Mouse (Mus musculus): ENCODE results near the gene Mdm2. TPM values are rescaled to one million over a fixed set of nuclear protein-coding genes. Genes with fewer than 3 reads are reported as not detected.

Mdm2 gene
- polyA plus RNA-seq, 1 experiment from 2014 or later: 56.0 TPM

GRCm38 (mm10) chr10:117652378-117652774 is 58.2 kb downstream of the Mdm2 start:
- WGBS: 78% methylated on average over 4 of the region's 4 CpGs
- Histone ChIP-seq H3K9me3 (ENCODE audit: control insufficient read depth, low read length) (no peaks in the 10 kb centered on the region), H3K27me3 (replicated peaks; ENCODE audit: control insufficient read depth, insufficient read depth, low read length) (no peaks in the 10 kb centered on the region), H3K9ac (ENCODE audit: low read depth, low read length) (no peak overlapping the region), H3K4me3 (ENCODE audit: low read depth, low read length) (no peak overlapping the region), H3K4me2 (no peak overlapping the region), H3K27ac (ENCODE audit: low read depth, low read length) (no peak overlapping the region), H3K36me3 (ENCODE audit: control insufficient read depth, insufficient read depth, low read length) (no peaks in the 10 kb centered on the region), H3K4me1 (replicated peaks; ENCODE audit: control insufficient read depth, insufficient read depth, low read length) (no peaks in the 10 kb centered on the region)
- DNase-seq (ENCODE audit: low spot score) (no peak), ATAC-seq (replicated peaks; ENCODE audit: low FRiP score) (no peak)

DNA sequence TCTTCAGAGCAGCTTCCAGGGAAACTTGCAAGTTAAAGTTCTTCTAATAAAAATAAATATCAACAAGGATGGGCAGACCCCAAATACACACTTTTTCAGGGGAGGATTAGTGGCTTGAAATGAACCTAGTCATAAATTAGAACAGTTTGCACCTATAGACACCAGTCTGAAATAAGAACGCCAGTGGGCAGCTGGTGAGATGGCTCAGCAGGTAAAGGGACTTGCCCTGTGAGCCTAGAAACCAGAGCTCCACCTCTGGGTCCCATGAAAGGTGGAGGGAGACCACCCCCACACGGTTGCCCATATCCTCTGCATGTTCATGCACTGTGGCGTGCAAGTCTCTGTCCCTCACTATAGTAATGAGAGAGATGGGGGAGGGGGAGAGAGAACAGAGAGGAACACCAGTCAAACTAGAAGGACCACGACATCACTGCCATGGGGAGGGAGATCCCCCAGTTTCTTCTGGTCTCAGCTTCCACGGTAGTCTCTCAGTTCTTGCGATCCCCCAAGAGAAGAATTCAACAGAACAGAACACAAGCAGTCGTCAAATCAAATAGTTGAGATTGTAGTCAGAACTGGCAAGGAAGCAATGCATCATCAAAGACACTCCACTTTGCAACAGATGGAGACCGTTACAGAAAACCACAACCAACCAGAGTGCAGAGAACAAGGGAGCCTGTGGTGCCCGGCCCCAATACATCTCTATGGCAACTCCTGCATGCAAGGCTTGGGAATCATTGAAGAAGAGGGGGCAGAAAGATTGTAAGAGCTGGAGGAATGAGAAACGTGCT is 58.8 kb downstream of the Mdm2 start:
- 70% methylated on average over 10 of the region's 10 CpGs for WGBS
- no peak overlapping the region for H3K4me3 ChIP-seq (ENCODE audit: low read depth, low read length)
- H3K9ac ChIP-seq (ENCODE audit: low read depth, low read length): no peak overlapping the region
- ATAC-seq (replicated peaks; ENCODE audit: low FRiP score) (no peak), DNase-seq (ENCODE audit: low spot score) (no peak)
- no peaks in the 10 kb centered on the region for H3K9me3 ChIP-seq (ENCODE audit: control insufficient read depth, low read length)
- no peaks in the 10 kb centered on the region for H3K27me3 ChIP-seq (replicated peaks; ENCODE audit: control insufficient read depth, insufficient read depth, low read length)
- no peak overlapping the region for H3K27ac ChIP-seq (ENCODE audit: low read depth, low read length)
- no peaks in the 10 kb centered on the region for H3K4me1 ChIP-seq (replicated peaks; ENCODE audit: control insufficient read depth, insufficient read depth, low read length)
- H3K4me2 ChIP-seq: no peak overlapping the region
- no peaks in the 10 kb centered on the region for H3K36me3 ChIP-seq (ENCODE audit: control insufficient read depth, insufficient read depth, low read length)

GRCm38 (mm10) chr10:117650725-117651124 is 59.8 kb downstream of the Mdm2 start:
- WGBS: 84% methylated on average over 7 of the region's 7 CpGs
- Histone ChIP-seq H3K27me3 (replicated peaks; ENCODE audit: control insufficient read depth, insufficient read depth, low read length) (no peaks in the 10 kb centered on the region), H3K36me3 (ENCODE audit: control insufficient read depth, insufficient read depth, low read length) (no peaks in the 10 kb centered on the region), H3K4me3 (ENCODE audit: low read depth, low read length) (no peak overlapping the region), H3K27ac (ENCODE audit: low read depth, low read length) (no peak overlapping the region), H3K4me1 (replicated peaks; ENCODE audit: control insufficient read depth, insufficient read depth, low read length) (no peaks in the 10 kb centered on the region), H3K9ac (ENCODE audit: low read depth, low read length) (no peak overlapping the region), H3K4me2 (no peak overlapping the region), H3K9me3 (ENCODE audit: control insufficient read depth, low read length) (no peaks in the 10 kb centered on the region)
- ATAC-seq (replicated peaks; ENCODE audit: low FRiP score) (no peak), DNase-seq (ENCODE audit: low spot score) (no peak)

DNA sequence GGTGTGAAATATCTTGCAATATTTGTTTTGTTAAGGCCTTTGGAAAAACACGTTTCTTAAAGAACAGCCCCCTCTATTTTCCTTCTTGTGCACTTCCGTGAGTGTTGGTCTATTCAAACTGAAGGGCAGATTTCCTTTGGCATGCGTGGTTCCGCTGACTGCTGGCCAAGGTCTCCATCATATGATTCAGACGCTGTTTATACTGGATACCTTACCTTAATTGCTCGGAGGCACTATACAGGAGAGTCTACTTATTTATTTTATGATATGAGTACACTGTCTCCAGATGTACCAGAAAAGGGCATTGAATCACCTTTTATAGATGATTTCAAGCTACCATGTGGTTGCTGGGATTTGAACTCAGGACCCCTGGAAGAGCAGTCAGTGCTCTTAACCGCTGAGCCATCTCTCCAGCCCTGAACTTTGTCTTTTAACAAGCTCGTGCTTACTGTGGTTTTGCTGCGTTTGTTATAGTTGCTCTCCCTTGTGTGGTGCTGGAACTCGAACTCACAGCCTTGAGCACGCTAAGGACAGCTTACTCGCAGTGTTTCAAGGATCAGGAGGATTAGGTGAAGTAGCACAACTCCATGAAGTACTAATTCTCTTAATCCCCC is 60.4 kb downstream of the Mdm2 start:
- Histone ChIP-seq H3K4me1 (replicated peaks; ENCODE audit: control insufficient read depth, insufficient read depth, low read length) (no peaks in the 10 kb centered on the region), H3K4me2 (no peak overlapping the region), H3K9me3 (ENCODE audit: control insufficient read depth, low read length) (no peaks in the 10 kb centered on the region), H3K9ac (ENCODE audit: low read depth, low read length) (no peak overlapping the region), H3K27me3 (replicated peaks; ENCODE audit: control insufficient read depth, insufficient read depth, low read length) (no peaks in the 10 kb centered on the region), H3K4me3 (ENCODE audit: low read depth, low read length) (no peak overlapping the region), H3K27ac (ENCODE audit: low read depth, low read length) (no peak overlapping the region), H3K36me3 (ENCODE audit: control insufficient read depth, insufficient read depth, low read length) (no peaks in the 10 kb centered on the region)
- ATAC-seq (replicated peaks; ENCODE audit: low FRiP score) (no peak), DNase-seq (ENCODE audit: low spot score) (no peak)
- WGBS: 82% methylated on average over 12 of the region's 12 CpGs

DNA sequence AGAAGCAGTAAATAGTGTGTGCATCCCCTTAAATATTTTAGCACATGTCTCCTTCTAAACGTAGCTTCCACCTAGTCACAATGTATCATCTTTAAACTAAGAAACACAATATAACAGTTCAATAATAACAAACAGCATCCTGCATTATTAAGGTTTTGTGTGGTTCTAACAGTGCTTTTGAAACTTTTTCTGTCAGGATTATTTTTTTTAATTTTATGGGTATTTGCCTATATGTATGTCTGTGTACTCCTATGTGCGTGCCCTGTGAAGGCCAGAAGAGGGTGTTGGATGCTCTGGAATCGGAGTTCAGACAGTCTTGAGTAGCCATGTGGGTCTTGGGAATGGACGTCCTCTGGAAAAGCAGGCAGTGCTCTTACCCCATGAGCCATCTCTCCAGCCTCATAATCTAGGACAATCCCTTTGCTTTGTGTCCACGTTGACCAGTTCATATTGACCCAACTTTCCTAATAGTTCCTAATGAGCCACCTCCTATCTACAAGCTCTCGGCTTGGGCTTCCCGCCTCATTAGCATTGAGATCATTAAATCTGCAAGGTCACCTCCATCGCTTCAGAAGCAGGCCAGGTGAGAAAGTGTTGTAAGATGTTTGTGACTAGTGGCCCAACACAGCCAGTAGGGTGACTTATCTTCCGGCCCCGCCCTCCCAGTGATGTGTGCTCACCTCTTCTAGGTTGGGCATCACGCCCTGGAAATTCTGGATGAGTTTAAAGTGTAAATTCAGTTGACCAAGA is 61.1 kb downstream of the Mdm2 start:
- ATAC-seq (replicated peaks; ENCODE audit: low FRiP score) (no peak), DNase-seq (ENCODE audit: low spot score) (no peak)
- H3K4me1 ChIP-seq (replicated peaks; ENCODE audit: control insufficient read depth, insufficient read depth, low read length): no peaks in the 10 kb centered on the region
- H3K4me2 ChIP-seq: no peak overlapping the region
- no peaks in the 10 kb centered on the region for H3K27me3 ChIP-seq (replicated peaks; ENCODE audit: control insufficient read depth, insufficient read depth, low read length)
- no peak overlapping the region for H3K9ac ChIP-seq (ENCODE audit: low read depth, low read length)
- H3K27ac ChIP-seq (ENCODE audit: low read depth, low read length): no peak overlapping the region
- 83% methylated on average over 11 of the region's 11 CpGs for WGBS
- H3K36me3 ChIP-seq (ENCODE audit: control insufficient read depth, insufficient read depth, low read length): no peaks in the 10 kb centered on the region
- H3K9me3 ChIP-seq (ENCODE audit: control insufficient read depth, low read length): no peaks in the 10 kb centered on the region
- H3K4me3 ChIP-seq (ENCODE audit: low read depth, low read length): no peak overlapping the region

DNA sequence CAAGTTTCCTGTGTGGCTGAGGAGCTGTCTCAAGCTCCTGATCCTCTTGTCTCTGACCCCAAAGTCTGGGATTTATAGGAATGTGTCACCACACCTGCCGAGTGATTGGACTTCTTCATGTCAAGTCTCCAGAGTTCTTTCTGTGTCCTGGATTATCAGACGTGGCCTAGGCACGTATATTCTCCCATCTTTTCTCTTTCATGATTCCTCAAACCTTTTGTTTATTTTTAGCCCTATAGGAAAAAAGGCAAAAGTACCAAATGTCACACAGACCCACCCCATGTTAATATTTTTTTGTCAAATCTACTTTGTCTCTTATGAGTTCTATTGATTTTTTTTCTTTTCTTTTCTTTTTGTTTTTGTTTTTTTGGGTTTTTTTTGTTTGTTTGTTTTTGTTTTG is 61.9 kb downstream of the Mdm2 start:
- DNase-seq (ENCODE audit: low spot score): no peak
- H3K9ac ChIP-seq (ENCODE audit: low read depth, low read length): no peak overlapping the region
- no peak for ATAC-seq (replicated peaks; ENCODE audit: low FRiP score)
- 75% methylated on average over 3 of the region's 3 CpGs for WGBS
- H3K4me3 ChIP-seq (ENCODE audit: low read depth, low read length): no peak overlapping the region
- H3K27me3 ChIP-seq (replicated peaks; ENCODE audit: control insufficient read depth, insufficient read depth, low read length): no peaks in the 10 kb centered on the region
- H3K9me3 ChIP-seq (ENCODE audit: control insufficient read depth, low read length): no peaks in the 10 kb centered on the region
- H3K36me3 ChIP-seq (ENCODE audit: control insufficient read depth, insufficient read depth, low read length): no peaks in the 10 kb centered on the region
- no peak overlapping the region for H3K4me2 ChIP-seq
- H3K27ac ChIP-seq (ENCODE audit: low read depth, low read length): no peak overlapping the region
- H3K4me1 ChIP-seq (replicated peaks; ENCODE audit: control insufficient read depth, insufficient read depth, low read length): no peaks in the 10 kb centered on the region

- Histone ChIP-seq H3K4me3 (ENCODE audit: low read depth, low read length) (no peak overlapping the region), H3K4me1 (replicated peaks; ENCODE audit: control insufficient read depth, insufficient read depth, low read length) (no peaks in the 10 kb centered on the region), H3K27me3 (replicated peaks; ENCODE audit: control insufficient read depth, insufficient read depth, low read length) (no peaks in the 10 kb centered on the region), H3K4me2 (no peak overlapping the region), H3K36me3 (ENCODE audit: control insufficient read depth, insufficient read depth, low read length) (no peaks in the 10 kb centered on the region), H3K9ac (ENCODE audit: low read depth, low read length) (no peak overlapping the region), H3K9me3 (ENCODE audit: control insufficient read depth, low read length) (no peaks in the 10 kb centered on the region), H3K27ac (ENCODE audit: low read depth, low read length) (no peak overlapping the region)
- ATAC-seq (replicated peaks; ENCODE audit: low FRiP score) (no peak), DNase-seq (ENCODE audit: low spot score) (no peak)
- 81% methylated on average over 2 of the region's 2 CpGs for WGBS
Measured at GRCm38 (mm10) chr10:117647964-117648472, 62.5 kb downstream of the Mdm2 start.

DNA sequence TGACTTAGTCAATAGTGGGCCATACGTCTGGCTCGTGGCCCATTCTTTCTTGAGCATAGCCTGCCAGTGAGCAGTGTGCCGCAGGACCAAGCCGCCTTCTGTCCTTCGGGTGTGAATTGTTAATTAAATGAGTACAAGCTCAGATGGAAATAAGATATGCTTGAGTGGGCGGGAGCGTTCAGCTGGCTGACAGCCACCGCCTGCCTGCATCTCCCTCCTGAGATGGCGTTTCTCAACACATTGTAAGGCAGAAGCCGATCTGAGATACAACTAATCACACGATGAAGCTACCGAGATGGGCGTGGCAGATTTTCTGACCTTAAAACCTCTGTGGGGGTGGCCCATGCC is 63.4 kb downstream of the Mdm2 start:
- Histone ChIP-seq H3K27me3 (replicated peaks; ENCODE audit: control insufficient read depth, insufficient read depth, low read length) (no peaks in the 10 kb centered on the region), H3K36me3 (ENCODE audit: control insufficient read depth, insufficient read depth, low read length) (no peaks in the 10 kb centered on the region), H3K9ac (ENCODE audit: low read depth, low read length) (no peak overlapping the region), H3K4me1 (replicated peaks; ENCODE audit: control insufficient read depth, insufficient read depth, low read length) (no peaks in the 10 kb centered on the region), H3K27ac (ENCODE audit: low read depth, low read length) (no peak overlapping the region), H3K4me3 (ENCODE audit: low read depth, low read length) (no peak overlapping the region), H3K9me3 (ENCODE audit: control insufficient read depth, low read length) (no peaks in the 10 kb centered on the region), H3K4me2 (no peak overlapping the region)
- ATAC-seq (replicated peaks; ENCODE audit: low FRiP score): no peak
- WGBS: 89% methylated on average over 13 of the region's 13 CpGs
- DNase-seq (ENCODE audit: low spot score): no peak
